Mouse (Mus musculus): ENCODE measurements around the gene Nmnat2.

DNA sequence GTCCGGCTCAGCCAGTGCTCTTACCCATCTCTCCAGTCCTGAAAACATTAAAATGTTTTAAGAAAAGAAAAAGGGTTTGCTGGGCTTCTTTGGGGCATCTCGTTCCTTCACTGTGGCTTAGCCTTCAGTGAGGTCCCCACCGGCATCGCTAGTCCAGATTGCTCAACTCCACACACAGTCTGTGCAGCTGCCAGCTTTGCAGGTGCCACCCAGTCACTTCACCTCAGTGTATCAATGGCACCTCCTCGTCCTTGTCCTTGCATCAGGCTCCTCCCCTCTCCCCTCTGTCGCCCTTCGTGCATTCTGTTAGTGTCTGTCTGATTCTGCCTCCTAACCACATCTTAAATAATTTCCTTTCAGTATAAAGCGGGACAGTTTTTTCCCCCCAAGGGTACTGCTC, 45.2 kb downstream of the Nmnat2 start:
- TF ChIP-seq HCFC1 (IDR thresholded peaks at IDR 0.05; ENCODE audit: low read depth, low read length), result no peak
- TF ChIP-seq MAZ (IDR thresholded peaks at IDR 0.05; ENCODE audit: low read depth, low read length), result no peak
- TF ChIP-seq EP300 (IDR thresholded peaks at IDR 0.05; ENCODE audit: low read depth in 1 of 2, low read length in 2 of 2), result no peak
- TF ChIP-seq TAL1 (IDR thresholded peaks at IDR 0.05; ENCODE audit: low read length), result no peak

Data from MEL (cell line).